Mouse (Mus musculus) megakaryocyte progenitor cell, adult 5-6 weeks (primary cell): ENCODE results near the gene Csta1. TPM values are rescaled to one million over a fixed set of nuclear protein-coding genes. Genes with fewer than 3 reads are reported as not detected.

Experiments
- ATAC-seq: replicated peaks from 2 replicates; pipeline ENCODE4 v1.8.0; 2016; ENCODE audit warnings: mild to moderate bottlenecking, moderate TSS enrichment, inconsistent platforms; ENCODE audit not compliant: poor library complexity
- total RNA-seq, 2 experiments: library from RNA; stranded (forward) in 1 of 2; stranded (reverse) in 1 of 2; fragments of 157-497, 149-512 nt in 1 of 2; fragments of 200-1000 nt in 1 of 2; gene quantifications; 2 replicates each; pipeline versions ENCODE4 v1.2.3 to v1.2.4; 2015 to 2017

Csta1 gene
- total RNA-seq, 2 experiments from 2014 or later: 0.42 TPM; not detected in 1

- ATAC-seq: peak; percentile 88
These were observed 59.3 kb downstream of the Csta1 start, which contains the start of the genes Fam162a and Ccdc58 for GRCm38 (mm10) chr16:36071450-36072379. Fam162a (minus strand) TSS chr16:36071594. Ccdc58 (plus strand) TSS chr16:36071685.

- ATAC-seq: no peak; the same call in 1 of the 2 replicates
These were observed 60.0 kb downstream of the Csta1 start for GRCm38 (mm10) chr16:36071071-36071449.

Other genes starting within 250 kb of the Csta1 start
- gene Parp9, start 192.8 kb downstream of the Csta1 start, total RNA-seq (2015): 15.7 and 18.2 TPM in 2 replicates
- 21.7 and 27.3 TPM in 2 replicates for gene Parp9, start 192.8 kb downstream of the Csta1 start, total RNA-seq (2017)
- gene Dtx3l, start 192.1 kb downstream of the Csta1 start, total RNA-seq (2015): 21.8 and 27.1 TPM in 2 replicates
- gene Dtx3l, start 192.1 kb downstream of the Csta1 start, total RNA-seq (2017): 38.2 and 40.0 TPM in 2 replicates
- 48.2 and 52.7 TPM in 2 replicates for gene Kpna1, start 152.5 kb downstream of the Csta1 start, total RNA-seq (2015)
- 37.0 and 38.5 TPM in 2 replicates for gene Kpna1, start 152.5 kb downstream of the Csta1 start, total RNA-seq (2017)
- gene Wdr5b, start 90.1 kb downstream of the Csta1 start, total RNA-seq (2015): 5.8 and 8.6 TPM in 2 replicates
- gene Wdr5b, start 90.1 kb downstream of the Csta1 start, total RNA-seq (2017): 8.5 and 8.6 TPM in 2 replicates
- gene Fam162a, start 59.6 kb downstream of the Csta1 start, total RNA-seq (2015): 128 and 151 TPM in 2 replicates
- gene Fam162a, start 59.6 kb downstream of the Csta1 start, total RNA-seq (2017): 91.9 and 120 TPM in 2 replicates
- gene Ccdc58, start 59.6 kb downstream of the Csta1 start, total RNA-seq (2015): 70.0 and 90.8 TPM in 2 replicates
- 57.8 and 82.1 TPM in 2 replicates for gene Ccdc58, start 59.6 kb downstream of the Csta1 start, total RNA-seq (2017)
- 9.0 and 9.8 TPM in 2 replicates for gene Stfa2l1, start 25.6 kb upstream of the Csta1 start, total RNA-seq (2015)
- gene Stfa2l1, start 25.6 kb upstream of the Csta1 start, total RNA-seq (2017): 2.3 TPM in 1 of 2 replicates, not detected in the other
- 1.1 and 2.9 TPM in 2 replicates for gene Gm5483, start 53.0 kb upstream of the Csta1 start, total RNA-seq (2015)
- gene Gm5483, start 53.0 kb upstream of the Csta1 start, total RNA-seq (2017): 4.8 and 6.0 TPM in 2 replicates
- not detected in 2 replicates for gene Gm5416, start 79.2 kb upstream of the Csta1 start, total RNA-seq (2015)
- gene Gm5416, start 79.2 kb upstream of the Csta1 start, total RNA-seq (2017): not detected in 2 replicates
- gene 2010005H15Rik, start 90.2 kb upstream of the Csta1 start, total RNA-seq (2015): not detected in 2 replicates
- gene 2010005H15Rik, start 90.2 kb upstream of the Csta1 start, total RNA-seq (2017): not detected in 2 replicates
- gene Stfa1, start 145.7 kb upstream of the Csta1 start, total RNA-seq (2015): 1.1 TPM in 1 of 2 replicates, not detected in the other
- 0.84 TPM in 1 of 2 replicates, not detected in the other for gene Stfa1, start 145.7 kb upstream of the Csta1 start, total RNA-seq (2017)
- not detected in 2 replicates for gene BC117090, start 203.1 kb upstream of the Csta1 start, total RNA-seq (2015)
- gene BC117090, start 203.1 kb upstream of the Csta1 start, total RNA-seq (2017): not detected in 2 replicates
- gene BC100530, start 236.5 kb upstream of the Csta1 start, total RNA-seq (2015): not detected in 2 replicates
- gene BC100530, start 236.5 kb upstream of the Csta1 start, total RNA-seq (2017): 1.4 TPM in 1 of 2 replicates, not detected in the other